Mouse (Mus musculus): ENCODE data around the gene Dynlt1f.
"Not testable (repeated sequence)": the region's sequence is repeated elsewhere in the genome, so short reads cannot be mapped to it uniquely, and the experiment has no call there.

DNA sequence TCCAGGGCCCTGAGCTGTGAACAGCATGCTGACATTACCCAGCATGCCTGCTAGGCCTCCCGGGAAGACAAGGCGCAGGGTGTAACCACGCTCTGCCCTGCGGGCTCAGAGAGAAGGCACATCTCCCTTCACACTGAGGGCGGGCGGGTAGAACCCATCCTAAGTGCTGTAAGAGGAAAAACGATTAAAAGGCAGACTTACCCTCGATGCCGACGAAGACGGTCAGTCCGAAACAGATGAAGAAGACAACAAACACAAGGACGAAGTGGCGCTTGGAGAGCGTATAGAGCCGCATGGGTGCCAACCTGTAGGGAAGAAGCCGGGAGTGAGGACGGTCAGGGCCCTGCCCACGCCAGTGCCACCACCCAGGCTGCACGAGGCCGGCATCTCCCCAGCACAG lies 16.2 kb downstream of the Dynlt1f start:
- not testable (repeated sequence) for TF ChIP-seq CTCF, POLR2A (IDR thresholded peaks at IDR 0.05; ENCODE audit: extremely low read depth, insufficient read depth, low read length)

All from cortical plate, adult 2 months (tissue).